ENCODE assay signal across 9 mouse cellular contexts in genomic region chr10:111389890-111390289, GRCm38 (mm10).
A peak's percentile ranks its signal among the peaks of the same experiment; 100 is the strongest.
DNase-seq lines count a peak whose midpoint lies in the region; ATAC-seq and TF ChIP-seq lines count a peak whose summit lies in the region.
"Had no signal": no experiment of that assay in that cellular context is flagged by ENCODE, and none has a peak within 500 bp of the region (broad histone marks: within the 10 kb centered on the region; RNA-seq: fewer than 3 reads in every experiment).

No protein-coding gene starts in this region.

- H3K27ac ChIP-seq in gastrocnemius, adult 2 months, result peak overlapping the region; percentile 43; the same call in 1 of the 2 replicates
- H3K27ac ChIP-seq in intestine, embryonic 16.5 days (ENCODE audit: low read length), result no peak overlapping the region
- H3K27ac ChIP-seq: liver, embryonic 15.5 days had no signal

- peak; percentile 89 to 94 for DNase-seq in adrenal gland, adult (ENCODE audit: inconsistent age in 2 of 2, low spot score in 1 of 2)
- peak; percentile 76 for DNase-seq in gastrocnemius, adult 2 months
- DNase-seq in left cerebral cortex, adult 9 months (ENCODE audit: low spot score in 2 of 2), result peak; percentile 82 to 92
- DNase-seq in testis, postnatal 10 days (ENCODE audit: low spot score), result peak; percentile 73
- DNase-seq in thymus, postnatal 36 days, result no peak

- no peak overlapping the region for H3K9ac ChIP-seq in intestine, embryonic 16.5 days (ENCODE audit: low read depth, low read length)
- H3K9ac ChIP-seq: liver, embryonic 15.5 days had no signal

- no peaks in the 10 kb centered on the region for H3K27me3 ChIP-seq in intestine, embryonic 16.5 days (replicated peaks; ENCODE audit: control insufficient read depth, insufficient read depth, low read length)
- H3K27me3 ChIP-seq: liver, embryonic 15.5 days had no signal

- no peaks in the 10 kb centered on the region for H3K36me3 ChIP-seq in intestine, embryonic 16.5 days (ENCODE audit: control insufficient read depth, insufficient read depth, low read length)
- H3K36me3 ChIP-seq: liver, embryonic 15.5 days had no signal

- WGBS in intestine, embryonic 16.5 days, result 29% methylated on average over 9 of the region's 9 CpGs

- peaks cover 2% of the 10 kb centered on the region; the same call in 1 of the 2 replicates for H3K4me1 ChIP-seq in intestine, embryonic 16.5 days (ENCODE audit: control insufficient read depth, insufficient read depth, low read length)
- H3K4me1 ChIP-seq: liver, embryonic 15.5 days had no signal

- H3K4me3 ChIP-seq in gastrocnemius, adult 2 months, result peak overlapping the region; percentile 32
- no peak overlapping the region for H3K4me3 ChIP-seq in intestine, embryonic 16.5 days (ENCODE audit: low read length)
- H3K4me3 ChIP-seq: liver, embryonic 15.5 days had no signal

- ATAC-seq in common myeloid progenitor, adult 5-6 weeks (replicated peaks; ENCODE audit: low read depth, poor library complexity, severe bottlenecking), result peak; percentile 75
- ATAC-seq in intestine, embryonic 16.5 days, result peak; percentile 90
- ATAC-seq in megakaryocyte progenitor cell, adult 5-6 weeks (replicated peaks; ENCODE audit: poor library complexity), result peak; percentile 90

- H3K9me3 ChIP-seq in intestine, embryonic 16.5 days (ENCODE audit: control insufficient read depth, low read length), result no peaks in the 10 kb centered on the region
- H3K9me3 ChIP-seq: liver, embryonic 15.5 days had no signal

- H3K4me2 ChIP-seq in intestine, embryonic 16.5 days (ENCODE audit: low read depth, low read length), result 0 out of 2 replicates have a peak overlapping the region, but pooled peaks have one; percentile 23
- H3K4me2 ChIP-seq: liver, embryonic 15.5 days had no signal

- intact Hi-C loops in gastrocnemius, adult 2 months (cut with DNase I), result no loop called here

- TF ChIP-seq CTCF in gastrocnemius, adult 2 months (IDR thresholded peaks at IDR 0.05), result no peak

Comparison
In these comparisons a context has a peak if more than half of its experiments do, and no peak if none do; other contexts are left out.
1. DNase-seq: peak in adrenal gland, adult (2 of 2), gastrocnemius, adult 2 months (single experiment), left cerebral cortex, adult 9 months (2 of 2) and testis, postnatal 10 days (single experiment); none in thymus, postnatal 36 days (0 of 2).
2. Peak in every context shown above with its lines, with median percentiles within 50 percentile points of each other: ATAC-seq.